Mouse (Mus musculus): Measurements from ENCODE around the gene Hba-a2. TPM values are rescaled to one million over a fixed set of nuclear protein-coding genes. Genes with fewer than 3 reads are reported as not detected.
A peak's percentile ranks its signal among the peaks of the same experiment; 100 is the strongest.
"Not testable (repeated sequence)": the region's sequence is repeated elsewhere in the genome, so short reads cannot be mapped to it uniquely, and the experiment has no call there.

The Hba-a2 gene
- total RNA-seq, 1 experiment from 2014 or later, result 33,715 TPM

DNA sequence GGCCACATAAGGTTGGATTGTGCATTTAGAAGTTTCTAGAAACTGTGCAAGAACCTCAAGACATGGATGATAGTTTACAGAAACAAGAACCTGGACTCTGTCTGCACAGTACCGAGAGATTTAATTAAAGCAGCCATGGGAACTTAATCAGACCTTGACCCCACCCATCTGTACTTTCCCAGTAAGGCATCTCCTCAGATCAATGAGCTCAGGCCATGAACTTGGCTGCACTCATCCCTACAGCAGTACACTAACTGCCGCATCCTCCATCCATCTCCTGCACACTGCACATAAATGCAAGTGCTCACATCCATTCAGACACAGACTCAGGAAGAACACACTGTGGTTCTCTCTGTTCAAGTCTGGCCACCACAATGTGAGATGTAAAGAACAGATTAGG is 15.6 kb upstream of the Hba-a2 start:
- ATAC-seq (ENCODE audit: extremely low read depth, insufficient number of reproducible peaks, low FRiP score, poor library complexity, severe bottlenecking), result no peak

DNA sequence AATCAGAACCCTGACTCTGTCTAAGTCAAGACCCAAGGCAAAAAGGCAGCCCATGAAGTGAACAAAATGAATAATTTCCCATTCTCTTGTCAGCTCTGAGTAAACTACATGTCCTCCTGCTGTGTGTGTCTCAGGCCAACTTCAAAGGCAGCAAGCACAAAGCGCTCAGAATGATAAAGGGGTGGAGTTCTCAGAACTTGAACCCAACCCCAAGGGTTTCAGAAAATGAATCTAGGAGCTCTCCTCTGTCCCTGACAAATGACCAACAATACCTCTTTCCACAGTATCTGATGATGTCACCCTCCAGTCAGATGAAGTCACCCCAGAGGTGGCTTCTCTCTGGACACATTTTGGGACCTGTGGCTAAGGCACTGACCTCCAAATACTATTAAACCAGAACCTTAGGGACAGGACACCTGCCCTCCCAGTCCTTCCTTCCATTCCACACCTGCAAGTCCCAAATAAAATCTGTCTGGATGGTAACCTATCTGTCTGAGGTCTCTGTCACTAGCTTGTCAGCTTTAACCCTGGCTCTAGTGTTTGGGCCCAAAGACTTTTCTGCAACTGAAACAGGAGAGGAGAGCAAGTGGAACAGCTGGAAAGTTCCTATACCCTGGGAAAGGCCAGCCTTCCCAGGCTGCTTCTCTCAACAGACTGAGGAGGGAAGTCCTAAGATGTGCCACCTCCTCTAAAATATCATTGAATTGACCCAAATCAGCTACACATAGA is 14.7 kb upstream of the Hba-a2 start:
- ATAC-seq (ENCODE audit: extremely low read depth, insufficient number of reproducible peaks, low FRiP score, poor library complexity, severe bottlenecking), result no peak

DNA sequence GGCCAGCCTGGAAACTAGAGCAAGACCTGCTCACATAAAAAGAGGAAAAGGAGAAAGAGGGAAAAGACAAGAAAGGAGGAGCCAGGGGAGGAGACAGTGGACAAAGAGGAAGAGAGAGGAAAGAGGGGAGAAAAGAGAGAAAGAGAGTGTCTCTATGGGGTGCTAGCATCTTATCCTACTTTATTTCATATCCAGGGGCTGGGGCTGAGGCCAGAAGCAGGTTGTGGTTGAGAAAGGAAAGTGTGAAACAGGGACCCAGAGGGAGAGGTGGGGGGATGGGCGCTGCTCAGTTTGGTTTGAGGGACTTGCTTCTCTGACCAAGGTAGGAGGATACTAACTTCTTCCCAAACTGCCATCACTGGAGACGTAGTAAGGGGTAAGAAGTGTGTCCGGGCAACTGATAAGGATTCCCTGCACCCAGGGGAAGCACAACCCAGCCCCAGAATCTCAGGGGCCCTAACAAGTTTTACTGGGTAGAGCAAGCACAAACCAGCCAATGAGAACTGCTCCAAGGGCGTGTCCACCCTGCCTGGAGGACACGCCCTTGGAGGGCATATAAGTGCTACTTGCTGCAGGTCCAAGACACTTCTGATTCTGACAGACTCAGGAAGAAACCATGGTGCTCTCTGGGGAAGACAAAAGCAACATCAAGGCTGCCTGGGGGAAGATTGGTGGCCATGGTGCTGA is 13.1 kb upstream of the Hba-a2 start, which contains the start of gene Hba-a1:
Gene Hba-a1 (plus strand): TSS at position 421 of the 687 bp plus-strand sequence.
- not testable (repeated sequence) for ATAC-seq (ENCODE audit: extremely low read depth, insufficient number of reproducible peaks, low FRiP score, poor library complexity, severe bottlenecking)

DNA sequence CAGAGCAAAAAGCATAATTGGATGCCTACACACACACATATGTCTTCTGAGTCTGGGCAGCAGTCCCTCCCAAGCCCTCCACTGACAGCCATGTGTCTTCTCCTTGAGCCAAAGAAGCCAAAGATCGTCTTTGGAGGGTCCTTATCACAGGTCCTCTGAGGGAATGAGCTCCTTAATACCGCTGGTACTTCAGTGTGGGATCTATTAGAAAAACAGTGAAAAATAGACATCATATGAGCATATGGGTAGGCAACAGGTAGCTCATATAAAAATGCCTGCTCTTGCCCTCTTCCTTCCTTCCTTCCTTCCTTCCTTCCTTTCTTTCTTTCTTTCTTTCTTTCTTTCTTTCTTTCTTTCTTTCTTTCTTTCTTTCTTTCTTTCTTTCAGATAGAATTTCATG is 11.7 kb upstream of the Hba-a2 start:
- ATAC-seq (ENCODE audit: extremely low read depth, insufficient number of reproducible peaks, low FRiP score, poor library complexity, severe bottlenecking), result not testable (repeated sequence)

DNA sequence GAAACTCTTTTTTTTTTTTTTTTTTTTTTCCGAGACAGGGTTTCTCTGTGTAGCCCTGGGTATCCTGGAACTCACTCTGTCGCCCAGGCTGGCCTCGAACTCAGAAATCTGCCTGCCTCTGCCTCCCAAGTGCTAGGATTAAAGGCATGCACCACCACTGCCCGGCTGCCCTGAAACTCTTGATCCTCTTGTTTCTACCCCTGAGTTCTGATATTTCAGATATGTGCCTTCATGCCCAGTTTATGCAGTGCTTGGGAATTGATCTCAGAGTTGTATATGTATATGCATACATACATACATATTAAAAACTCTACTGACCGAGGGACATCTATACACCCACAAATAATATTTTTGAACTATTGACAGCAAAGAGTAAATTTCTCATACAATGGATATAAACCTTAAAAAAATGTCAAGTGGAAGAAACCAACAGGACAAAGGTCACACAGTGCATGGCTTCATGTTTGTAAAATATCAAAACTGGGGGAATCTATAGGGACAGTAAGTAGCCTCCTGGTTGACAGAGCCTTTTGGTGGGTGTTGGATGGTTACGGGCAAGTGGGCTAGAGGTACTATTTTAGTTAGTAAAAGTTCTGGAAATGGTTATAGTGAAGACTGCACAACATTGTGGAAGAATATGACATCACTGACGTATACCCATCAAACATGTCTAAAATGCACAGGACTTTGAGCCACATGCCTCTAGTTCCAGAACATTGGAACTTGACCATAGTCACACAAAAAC is 11.1 kb upstream of the Hba-a2 start:
- ATAC-seq (ENCODE audit: extremely low read depth, insufficient number of reproducible peaks, low FRiP score, poor library complexity, severe bottlenecking), result no peak

DNA sequence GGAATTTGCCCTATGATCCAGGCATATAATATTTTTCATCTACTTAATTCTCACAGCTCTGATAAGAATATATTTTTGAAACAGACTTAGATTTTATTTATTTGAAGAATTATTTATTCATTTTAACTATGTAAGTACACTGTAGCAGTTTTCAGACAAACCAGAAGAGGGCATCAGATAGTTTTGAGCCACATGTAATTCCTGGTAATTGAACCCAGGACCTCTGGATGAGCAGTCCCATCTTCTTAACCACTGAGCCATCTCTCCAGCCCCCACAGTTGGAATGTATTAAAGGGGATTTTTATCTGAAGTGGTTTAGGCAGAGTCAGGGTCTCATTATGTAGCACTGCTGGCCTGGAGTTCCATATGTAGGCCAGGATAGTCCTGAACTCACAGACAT is 10.4 kb upstream of the Hba-a2 start:
- not testable (repeated sequence) for ATAC-seq (ENCODE audit: extremely low read depth, insufficient number of reproducible peaks, low FRiP score, poor library complexity, severe bottlenecking)

DNA sequence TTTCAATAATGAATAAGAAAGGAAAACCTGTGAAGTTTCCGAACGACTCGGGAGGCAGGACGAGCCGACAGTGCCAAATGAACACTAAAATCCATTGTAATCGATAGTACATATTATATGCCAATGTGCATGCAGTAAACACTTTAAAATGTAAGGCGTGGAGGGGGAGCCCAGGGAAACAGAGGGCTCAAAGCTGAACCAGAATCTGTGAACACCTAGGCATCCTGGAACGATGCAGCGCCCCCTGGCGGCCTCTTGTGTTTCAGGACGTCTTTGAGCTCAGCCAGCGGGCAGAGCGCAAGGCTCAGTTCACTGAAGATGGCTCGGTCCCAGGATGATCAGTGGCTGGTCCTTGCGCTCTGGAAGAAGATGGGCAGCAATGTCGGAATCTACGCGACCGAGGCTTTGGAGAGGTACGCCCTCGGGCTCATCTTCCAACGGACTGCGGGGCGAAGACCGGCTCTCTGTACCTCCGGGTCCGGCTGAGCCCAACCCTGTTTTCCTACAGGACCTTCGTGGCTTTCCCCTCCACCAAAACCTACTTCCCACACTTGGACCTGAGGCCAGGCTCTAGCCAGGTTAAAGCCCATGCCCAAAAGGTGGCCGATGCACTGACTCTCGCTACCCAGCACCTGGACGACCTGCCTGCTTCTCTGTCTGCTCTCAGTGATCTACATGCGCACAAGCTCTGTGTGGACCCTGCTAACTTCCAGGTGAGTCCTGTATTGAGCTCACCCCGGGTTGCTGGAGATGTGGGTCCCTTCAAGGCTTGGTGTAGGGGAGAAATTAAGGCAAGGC is 9.4 kb upstream of the Hba-a2 start, which contains the start of gene Hbq1b:
Gene Hbq1b (plus strand): TSS at position 271 of the 798 bp plus-strand sequence.
- peak; percentile 50; the same call in 1 of the 2 replicates for ATAC-seq (ENCODE audit: extremely low read depth, insufficient number of reproducible peaks, low FRiP score, poor library complexity, severe bottlenecking)

DNA sequence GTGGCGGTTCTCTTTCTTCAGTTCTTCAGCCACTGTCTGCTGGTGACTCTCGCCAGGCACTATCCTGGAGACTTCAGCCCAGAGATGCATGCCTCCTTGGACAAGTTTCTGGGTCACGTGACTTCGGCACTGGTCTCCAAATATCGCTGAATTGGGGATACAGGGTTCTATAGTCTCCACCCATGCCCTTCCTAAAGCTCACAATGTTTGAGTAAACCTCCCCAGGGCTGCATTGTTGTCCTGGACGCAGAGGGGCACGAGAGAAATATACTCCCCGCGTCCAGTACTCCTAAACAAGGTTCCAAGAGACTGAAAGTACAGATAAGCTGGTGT is 8.8 kb upstream of the Hba-a2 start:
- ATAC-seq (ENCODE audit: extremely low read depth, insufficient number of reproducible peaks, low FRiP score, poor library complexity, severe bottlenecking), result no peak

DNA sequence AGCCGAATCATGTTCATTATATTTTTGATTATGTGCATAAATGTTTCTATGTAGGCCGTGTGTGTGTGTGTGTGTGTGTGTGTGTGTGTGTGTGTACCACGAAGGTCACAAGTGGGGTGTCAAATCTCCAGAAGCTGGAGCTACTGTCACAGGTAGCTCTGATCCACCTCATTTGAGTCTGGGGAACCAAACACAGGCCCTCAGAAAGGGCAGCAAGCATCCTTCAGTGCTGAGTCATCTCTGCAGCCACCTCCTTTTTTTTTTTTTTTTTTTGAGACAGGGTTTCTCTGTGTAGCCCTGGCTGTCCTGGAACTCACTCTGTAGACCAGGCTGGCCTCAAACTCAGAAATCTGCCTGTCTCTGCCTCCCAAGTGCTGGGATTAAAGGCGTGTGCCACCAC is 3.5 kb upstream of the Hba-a2 start:
- ATAC-seq (ENCODE audit: extremely low read depth, insufficient number of reproducible peaks, low FRiP score, poor library complexity, severe bottlenecking), result not testable (repeated sequence)

DNA sequence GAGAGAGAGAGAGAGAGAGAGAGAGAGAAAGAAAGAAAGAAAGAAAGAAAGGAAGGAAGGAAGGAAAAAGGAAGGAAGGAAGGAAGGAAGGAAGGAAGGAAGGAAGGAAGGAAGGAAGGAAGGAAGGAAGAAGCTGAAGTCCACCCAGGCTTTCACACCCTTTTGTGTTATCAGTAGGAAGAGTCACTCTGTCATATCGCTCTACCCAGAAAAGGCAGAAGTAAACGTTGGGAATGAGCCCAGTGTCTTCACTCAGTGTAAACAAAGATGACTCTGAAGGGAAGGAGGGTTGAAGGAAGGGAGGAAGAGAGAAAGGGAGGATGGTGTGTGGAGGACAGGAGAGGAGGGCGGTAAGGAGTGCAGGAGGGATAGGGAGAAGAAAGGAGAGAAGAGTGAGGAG is 2.8 kb upstream of the Hba-a2 start:
- ATAC-seq (ENCODE audit: extremely low read depth, insufficient number of reproducible peaks, low FRiP score, poor library complexity, severe bottlenecking), result not testable (repeated sequence)

DNA sequence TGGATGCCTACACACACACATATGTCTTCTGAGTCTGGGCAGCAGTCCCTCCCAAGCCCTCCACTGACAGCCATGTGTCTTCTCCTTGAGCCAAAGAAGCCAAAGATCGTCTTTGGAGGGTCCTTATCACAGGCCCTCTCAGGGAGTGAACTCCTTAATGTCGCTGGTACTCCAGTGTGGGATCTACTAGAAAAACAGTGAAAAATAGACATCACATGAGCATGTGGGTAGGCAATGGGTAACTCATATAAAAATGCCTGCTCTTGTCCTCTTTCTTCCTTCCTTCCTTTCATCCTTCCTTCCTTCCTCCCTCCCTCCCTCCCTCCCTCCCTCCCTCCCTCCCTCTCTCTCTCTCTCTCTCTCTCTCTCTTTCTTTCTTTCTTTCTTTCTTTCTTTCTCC is 1.1 kb downstream of the Hba-a2 start:
- not testable (repeated sequence) for ATAC-seq (ENCODE audit: extremely low read depth, insufficient number of reproducible peaks, low FRiP score, poor library complexity, severe bottlenecking)

DNA sequence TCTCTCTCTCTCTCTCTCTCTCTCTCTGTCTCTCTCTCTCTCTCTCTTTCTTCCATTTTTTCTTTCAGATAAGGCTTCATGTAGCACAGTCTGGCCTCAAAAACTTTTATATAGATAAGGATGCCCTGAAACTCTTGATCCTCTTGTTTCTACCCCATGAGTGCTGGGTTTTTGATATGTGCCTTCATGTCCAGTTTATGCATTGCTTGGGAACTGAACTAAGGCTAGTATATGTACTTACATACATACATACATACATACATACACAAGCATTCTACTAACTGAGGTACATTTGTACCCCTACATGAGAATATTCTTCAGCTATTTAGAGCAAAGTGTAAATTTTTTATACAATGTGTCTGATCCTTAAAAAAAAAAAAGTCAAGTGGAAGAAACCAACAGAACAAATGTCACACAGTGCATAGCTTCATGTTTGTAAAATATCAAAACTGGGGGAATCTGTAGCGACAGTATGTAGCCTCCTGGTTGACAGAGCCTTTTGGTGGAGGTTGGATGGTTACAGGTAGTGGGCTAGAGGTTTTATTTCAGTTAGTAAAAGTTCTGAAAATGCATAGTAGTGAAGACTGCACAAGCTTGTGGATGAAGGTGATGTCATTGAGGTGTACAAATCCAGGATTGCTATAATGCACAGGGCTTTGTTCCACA is 1.7 kb downstream of the Hba-a2 start:
- ATAC-seq (ENCODE audit: extremely low read depth, insufficient number of reproducible peaks, low FRiP score, poor library complexity, severe bottlenecking), result no peak

DNA sequence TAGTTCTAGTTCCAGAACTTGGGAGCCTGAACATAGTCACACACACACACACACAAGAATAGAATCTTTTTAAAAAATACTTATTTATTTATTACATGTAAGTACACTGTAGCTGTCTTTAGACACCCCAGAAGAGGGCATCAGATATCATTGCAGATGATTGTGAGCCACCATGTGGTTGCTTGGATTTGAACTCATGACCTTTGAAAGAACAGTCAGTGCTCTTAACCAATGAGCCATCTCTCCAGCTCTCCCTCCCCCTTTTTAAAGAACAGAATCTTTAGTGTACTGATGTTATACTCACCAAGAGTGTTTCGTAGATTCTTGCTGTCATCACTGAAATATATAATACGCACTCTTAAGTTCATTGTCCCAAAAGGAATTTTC is 2.2 kb downstream of the Hba-a2 start:
- ATAC-seq (ENCODE audit: extremely low read depth, insufficient number of reproducible peaks, low FRiP score, poor library complexity, severe bottlenecking), result no peak

DNA sequence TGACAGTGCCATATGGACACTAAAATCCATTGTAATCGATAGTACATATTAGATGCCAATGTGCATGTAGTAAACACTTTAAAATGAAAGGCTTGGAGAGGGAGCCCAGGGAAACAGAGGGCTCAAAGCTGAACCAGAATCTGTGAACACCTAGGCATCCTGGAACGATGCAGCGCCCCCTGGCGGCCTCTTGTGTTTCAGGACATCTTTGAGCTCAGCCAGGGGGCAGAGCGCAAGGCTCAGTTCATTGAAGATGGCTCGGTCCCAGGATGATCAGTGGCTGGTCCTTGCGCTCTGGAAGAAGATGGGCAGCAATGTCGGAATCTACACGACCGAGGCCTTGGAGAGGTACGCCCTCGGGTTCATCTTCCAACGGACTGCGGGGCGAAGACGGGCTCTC is 3.6 kb downstream of the Hba-a2 start, which contains the start of gene Hbq1a:
Gene Hbq1a (plus strand): TSS at position 205 of the 400 bp plus-strand sequence.
- 0 out of 2 replicates have a peak, but pooled peaks have one; percentile 31 for ATAC-seq (ENCODE audit: extremely low read depth, insufficient number of reproducible peaks, low FRiP score, poor library complexity, severe bottlenecking)

DNA sequence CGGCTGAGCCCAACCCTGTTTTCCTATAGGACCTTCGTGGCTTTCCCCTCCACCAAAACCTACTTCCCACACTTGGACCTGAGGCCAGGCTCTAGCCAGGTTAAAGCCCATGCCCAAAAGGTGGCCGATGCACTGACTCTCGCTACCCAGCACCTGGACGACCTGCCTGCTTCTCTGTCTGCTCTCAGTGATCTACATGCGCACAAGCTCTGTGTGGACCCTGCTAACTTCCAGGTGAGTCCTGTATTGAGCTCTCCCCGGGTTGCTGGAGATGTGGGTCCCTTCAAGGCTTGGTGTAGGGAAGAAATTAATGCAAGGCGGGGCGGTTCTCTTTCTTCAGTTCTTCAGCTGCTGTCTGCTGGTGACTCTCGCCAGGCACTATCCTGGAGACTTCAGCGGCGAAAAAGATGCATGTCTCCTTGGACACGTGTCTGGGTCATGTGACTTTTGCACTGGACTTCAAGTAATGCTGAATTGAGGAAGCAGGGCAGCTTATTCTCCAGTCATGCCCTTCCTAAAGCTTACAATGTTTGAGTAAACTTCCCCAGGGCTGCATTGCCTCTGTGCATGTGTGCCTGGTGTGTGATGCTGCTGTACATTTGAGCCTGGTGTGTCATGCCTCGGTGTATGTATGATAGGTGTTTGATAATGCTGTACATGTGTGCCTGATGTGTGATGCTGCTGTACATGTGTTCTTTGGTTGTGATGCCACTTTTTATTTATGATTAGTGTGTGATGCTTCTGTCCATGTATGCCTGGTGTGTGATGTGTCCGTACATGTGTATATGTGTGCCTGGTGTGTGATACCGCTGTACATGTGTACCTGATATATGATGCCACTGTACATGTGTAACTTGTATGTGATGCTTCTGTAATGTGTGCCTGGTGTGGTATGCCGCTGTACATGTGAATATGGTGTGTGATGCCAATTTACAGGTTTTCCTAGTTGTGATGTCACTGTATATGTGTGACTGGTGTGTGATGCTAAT is 4.3 kb downstream of the Hba-a2 start:
- ATAC-seq (ENCODE audit: extremely low read depth, insufficient number of reproducible peaks, low FRiP score, poor library complexity, severe bottlenecking), result no peak

DNA sequence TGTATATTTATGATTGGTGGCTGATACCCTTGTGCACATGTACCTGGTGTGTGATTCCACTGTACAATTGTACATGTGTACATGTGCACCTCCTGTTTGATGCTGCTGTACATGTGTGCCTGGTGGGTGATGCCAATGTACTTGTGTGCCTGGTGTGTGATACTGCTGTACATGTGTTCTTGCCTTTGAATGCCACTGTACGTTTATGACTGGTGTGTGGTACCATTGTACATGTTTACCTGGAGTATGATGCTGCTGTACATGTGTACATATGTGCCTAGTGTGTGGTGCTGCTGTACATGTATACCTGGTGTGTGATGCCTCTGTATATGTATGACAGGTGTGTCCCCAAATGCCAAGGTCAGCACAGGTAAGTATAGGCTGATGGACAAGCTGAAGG is 5.2 kb downstream of the Hba-a2 start:
- no peak for ATAC-seq (ENCODE audit: extremely low read depth, insufficient number of reproducible peaks, low FRiP score, poor library complexity, severe bottlenecking)

DNA sequence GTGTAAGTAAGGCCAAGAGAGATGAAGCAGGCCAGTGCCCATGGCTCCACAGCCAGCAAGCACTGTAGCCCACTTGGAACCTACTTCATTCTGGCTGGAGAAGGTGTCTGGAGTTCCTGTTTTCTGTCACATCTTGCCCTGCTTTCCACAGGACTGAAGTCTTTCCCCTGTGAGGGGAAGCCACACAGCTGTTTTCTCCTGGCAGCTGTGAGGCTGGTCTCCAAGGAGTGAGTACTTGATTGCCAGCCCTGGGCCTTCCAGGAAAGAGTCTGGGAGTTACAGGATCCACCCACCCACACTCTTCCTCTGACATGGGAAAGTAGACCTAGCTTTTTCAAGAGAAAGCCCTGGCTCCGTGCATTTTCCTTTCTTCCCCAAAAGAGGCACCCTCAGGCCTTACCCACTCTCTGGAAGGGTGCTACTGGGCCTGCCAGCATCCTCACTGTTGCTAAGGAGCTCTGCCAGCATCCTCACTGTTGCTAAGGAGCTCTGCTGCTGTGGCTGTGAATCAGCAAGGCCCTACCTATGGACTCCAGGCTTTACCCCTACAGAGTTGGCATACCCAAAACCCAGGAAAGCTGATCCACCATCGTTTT is 6.6 kb downstream of the Hba-a2 start:
- ATAC-seq (ENCODE audit: extremely low read depth, insufficient number of reproducible peaks, low FRiP score, poor library complexity, severe bottlenecking), result no peak

Measured in neutrophil, adult 5-6 weeks (primary cell).